Mouse (Mus musculus) cortical plate, adult 2 months (tissue): ENCODE measurements around the gene Vasp.

ENCODE experiments used
- CTCF ChIP-seq: fragments of 200-500 bp; IDR thresholded peaks from 2 replicates; pipeline ENCODE4 v1.5.1; 2011; ENCODE audit warnings: mild to moderate bottlenecking, control low read depth, low read length; ENCODE audit not compliant: insufficient read depth; ENCODE audit errors: extremely low read depth
- POLR2A ChIP-seq: fragments of 200-500 bp; IDR thresholded peaks from 2 replicates; pipeline ENCODE4 v1.6.1; 2011; ENCODE audit warnings: mild to moderate bottlenecking, low read length, control low read depth; ENCODE audit not compliant: insufficient read depth; ENCODE audit errors: extremely low read depth

GRCm38 (mm10) chr7:19247511-19247910, 24.1 kb downstream of the Vasp start:
- TF ChIP-seq POLR2A, result no peak
- no peak for TF ChIP-seq CTCF
